Mouse (Mus musculus): ENCODE data around the gene Treml4.

- TF ChIP-seq CTCF (IDR thresholded peaks at IDR 0.05; ENCODE audit: control insufficient read depth, insufficient read depth, insufficient read length) = no peak
- no peak for TF ChIP-seq CEBPB (IDR thresholded peaks at IDR 0.05; ENCODE audit: low read depth)
- TF ChIP-seq MAX (IDR thresholded peaks at IDR 0.05) = no peak
- TF ChIP-seq MYOG (IDR thresholded peaks at IDR 0.05; ENCODE audit: control insufficient read depth, extremely low read depth, insufficient read length) = no peak
- no peak for TF ChIP-seq MYOD1 (IDR thresholded peaks at IDR 0.05; ENCODE audit: control insufficient read depth, insufficient read length, low read depth)
- no peak for TF ChIP-seq USF1 (IDR thresholded peaks at IDR 0.05; ENCODE audit: low read depth)
- no peak for TF ChIP-seq FOSL1 (IDR thresholded peaks at IDR 0.05; ENCODE audit: insufficient read depth, low read length, poor library complexity, severe bottlenecking)
Measured at GRCm38 (mm10) chr17:48321279-48321678, 57.2 kb downstream of the Treml4 start.
